Comparison of ENCODE assay signal across 17 mouse cellular contexts in the genomic region with DNA sequence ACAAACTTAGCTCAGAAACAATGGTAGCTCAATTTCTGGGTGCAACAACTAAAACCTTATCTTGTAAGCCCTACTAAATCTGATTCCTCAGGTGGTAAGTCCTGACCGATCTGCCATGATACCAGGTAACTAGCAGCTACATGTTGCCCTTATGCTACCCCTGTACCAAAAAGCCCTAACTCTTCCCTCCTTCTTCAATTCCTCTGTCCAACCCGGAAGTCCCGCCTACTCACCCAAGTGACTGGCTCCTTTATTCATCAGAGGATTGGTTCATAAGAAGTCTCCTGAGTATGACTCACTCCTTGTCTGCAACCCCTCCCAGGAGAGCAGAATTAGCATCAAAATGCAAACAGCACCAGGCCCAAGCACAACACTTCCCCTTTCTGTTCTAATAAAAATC. TPM values are rescaled to one million over a fixed set of nuclear protein-coding genes. Genes with fewer than 3 reads are reported as not detected.
A peak's percentile ranks its signal among the peaks of the same experiment; 100 is the strongest.
DNase-seq lines count a peak whose midpoint lies in the region; TF ChIP-seq lines count a peak whose summit lies in the region.
"Had no signal": no experiment of that assay in that cellular context is flagged by ENCODE, and none has a peak within 500 bp of the region (broad histone marks: within the 10 kb centered on the region; RNA-seq: fewer than 3 reads in every experiment).

No protein-coding gene starts in this region.

- peak overlapping the region; percentile 81 for H3K9ac ChIP-seq in CH12.LX (ENCODE audit: insufficient read depth, low read depth)
- H3K9ac ChIP-seq: kidney, embryonic 15.5 days; limb, embryonic 15.5 days; neural tube, embryonic 15.5 days had no signal

- dilution Hi-C loops in CH12.LX (cut with MboI; ENCODE audit: extremely low pct_ligation_motif_present, extremely low pct_unique_long_range_greater_than_20kb, low sequenced_read_pairs), result no loop called here

- H3K36me3 ChIP-seq in CH12.LX (replicated peaks in 1 of 2; ENCODE audit: control insufficient read depth in 1 of 2, insufficient read depth in 1 of 2, low read length in 1 of 2) (no peaks in the 10 kb centered on the region), myocyte (ENCODE audit: control insufficient read depth, insufficient read depth) (no peaks in the 10 kb centered on the region)
- H3K36me3 ChIP-seq: embryonic facial prominence, embryonic 10.5 days; G1E; kidney, embryonic 15.5 days; limb, embryonic 15.5 days; neural tube, embryonic 15.5 days had no signal

- no peak for TF ChIP-seq RAD21 in CH12.LX (IDR thresholded peaks at IDR 0.05; ENCODE audit: low read depth, low read length)

- no peak overlapping the region for H3ac ChIP-seq in myocyte (ENCODE audit: control insufficient read depth, insufficient read length)

- peak; percentile 21 to 37 for DNase-seq in lung, adult 18-20 months
- DNase-seq in lung, postnatal 14 days, result no peak
- peak; percentile 98 for DNase-seq in CH12.LX (ENCODE audit: extremely low read depth)
- peak; percentile 36 for DNase-seq in WW6 (ENCODE audit: low read depth, low spot score)
- DNase-seq in left cerebral cortex, adult 11 months (ENCODE audit: low spot score), result no peak
- no peak for DNase-seq in right cerebral cortex, postnatal 25 days
- no peak for DNase-seq in adrenal gland, postnatal 4 days (ENCODE audit: low spot score in 2 of 2)
- DNase-seq: cerebellum, postnatal 10 days; gastrocnemius, postnatal 14 days; thymus, postnatal 14 days had no signal

- peak; percentile 97 for TF ChIP-seq POLR2A in CH12.LX (IDR thresholded peaks at IDR 0.05; ENCODE audit: low read depth, low read length)
- TF ChIP-seq POLR2A in myocyte (IDR thresholded peaks at IDR 0.05; ENCODE audit: insufficient read length, low read depth), result no peak

- H3K4me2 ChIP-seq in CH12.LX (ENCODE audit: insufficient read depth, low read depth, poor library complexity, severe bottlenecking) (peak overlapping the region; percentile 44), myocyte (ENCODE audit: low read depth) (peak overlapping the region; percentile 30)
- H3K4me2 ChIP-seq: kidney, embryonic 15.5 days; limb, embryonic 15.5 days; neural tube, embryonic 15.5 days had no signal

- TF ChIP-seq CTCF in CH12.LX (conservative IDR thresholded peaks at IDR 0.05 in 1 of 2, IDR thresholded peaks at IDR 0.05 in 1 of 2; ENCODE audit: low read depth in 2 of 2, low read length in 2 of 2), result no peak

- peak overlapping the region; percentile 38 to 54 (median 50) for H3K4me3 ChIP-seq in CH12.LX (replicated peaks in 1 of 3; ENCODE audit: low read depth in 2 of 3, low read length in 2 of 3, poor library complexity in 1 of 3)
- no peak overlapping the region for H3K4me3 ChIP-seq in myocyte
- H3K4me3 ChIP-seq: embryonic facial prominence, embryonic 10.5 days; kidney, embryonic 15.5 days; layer of hippocampus, adult 2 months; limb, embryonic 15.5 days; neural tube, embryonic 15.5 days had no signal

- peaks cover 0 to 16% of the 10 kb centered on the region in 2 experiments; a peak in 3 of 4 replicates for H3K4me1 ChIP-seq in CH12.LX (ENCODE audit: control insufficient read depth in 1 of 2, insufficient read depth in 2 of 2)
- H3K4me1 ChIP-seq: embryonic facial prominence, embryonic 10.5 days; kidney, embryonic 15.5 days; limb, embryonic 15.5 days; neural tube, embryonic 15.5 days had no signal

- peaks cover 3% of the 10 kb centered on the region for H3K9me3 ChIP-seq in CH12.LX (replicated peaks; ENCODE audit: low read length)
- H3K9me3 ChIP-seq: embryonic facial prominence, embryonic 10.5 days; G1E; kidney, embryonic 15.5 days; limb, embryonic 15.5 days; neural tube, embryonic 15.5 days had no signal

- peak overlapping the region; percentile 2; the same call in 1 of the 2 replicates for H3K27ac ChIP-seq in CH12.LX (ENCODE audit: insufficient read depth, low read depth)
- H3K27ac ChIP-seq: embryonic facial prominence, embryonic 10.5 days; kidney, embryonic 15.5 days; layer of hippocampus, adult 2 months; limb, embryonic 15.5 days; neural tube, embryonic 15.5 days had no signal

- TF ChIP-seq EP300 in CH12.LX (IDR thresholded peaks at IDR 0.05; ENCODE audit: low read length), result 0 out of 2 replicates have a peak, but pooled peaks have one; percentile 41

- H3K79me2 ChIP-seq in CH12.LX (replicated peaks; ENCODE audit: control insufficient read depth, extremely low read depth, insufficient read depth, poor library complexity, severe bottlenecking) (no peaks in the 10 kb centered on the region), myocyte (ENCODE audit: control insufficient read depth, insufficient read depth) (no peaks in the 10 kb centered on the region)

- in situ Hi-C loops in CH12.LX (cut with MboI; ENCODE audit: low pct_ligation_motif_present, low pct_unique_long_range_greater_than_20kb, low sequenced_read_pairs), result no loop called here

- H3K27me3 ChIP-seq in CH12.LX (replicated peaks) (no peaks in the 10 kb centered on the region), myocyte (ENCODE audit: control insufficient read depth, insufficient read depth, insufficient read length) (peaks cover 21% of the 10 kb centered on the region)
- H3K27me3 ChIP-seq: kidney, embryonic 15.5 days; limb, embryonic 15.5 days; neural tube, embryonic 15.5 days had no signal

TF ChIP-seq in CH12.LX, 34 proteins besides CTCF, POLR2A, EP300 and RAD21:
- peak; percentile 40 for TF ChIP-seq ETS1 (conservative IDR thresholded peaks at IDR 0.05; ENCODE audit: low read depth, low read length)
- TF ChIP-seq HCFC1 (IDR thresholded peaks at IDR 0.05; ENCODE audit: low read depth, low read length), result peak; percentile 75
- no peak for TF ChIP-seq SMC3 (IDR thresholded peaks at IDR 0.05; ENCODE audit: low read depth, low read length)
- TF ChIP-seq SIN3A (IDR thresholded peaks at IDR 0.05; ENCODE audit: low read length), result peak; percentile 63; the same call in 1 of the 2 replicates
- no peak for TF ChIP-seq MXI1 (IDR thresholded peaks at IDR 0.05; ENCODE audit: low read depth, low read length)
- TF ChIP-seq TCF12 (IDR thresholded peaks at IDR 0.05; ENCODE audit: low read depth, low read length), result peak; percentile 93
- peak; percentile 92 for TF ChIP-seq JUN (IDR thresholded peaks at IDR 0.05; ENCODE audit: insufficient read depth, low read depth, low read length)
- peak; percentile 97 for TF ChIP-seq ELF1 (IDR thresholded peaks at IDR 0.05; ENCODE audit: low read depth, low read length)
- TF ChIP-seq MAFK (IDR thresholded peaks at IDR 0.05; ENCODE audit: insufficient replicate concordance, low read length), result no peak
- TF ChIP-seq CHD2 (IDR thresholded peaks at IDR 0.05; ENCODE audit: low read length), result no peak
- peak; percentile 93 for TF ChIP-seq BHLHE40 (IDR thresholded peaks at IDR 0.05; ENCODE audit: low read depth, low read length)
- TF ChIP-seq IRF4 (IDR thresholded peaks at IDR 0.05; ENCODE audit: low read depth, low read length), result peak; percentile 77
- TF ChIP-seq ZMIZ1 (IDR thresholded peaks at IDR 0.05; ENCODE audit: low read depth, low read length), result peak; percentile 93
- peak; percentile 97 for TF ChIP-seq NELFE (IDR thresholded peaks at IDR 0.05; ENCODE audit: low read depth, low read length)
- no peak for TF ChIP-seq MYC (IDR thresholded peaks at IDR 0.05; ENCODE audit: low read depth, low read length)
- TF ChIP-seq MAZ (IDR thresholded peaks at IDR 0.05; ENCODE audit: low read depth, low read length), result no peak
- TF ChIP-seq E2F4 (IDR thresholded peaks at IDR 0.05; ENCODE audit: insufficient replicate concordance, low read depth, low read length), result peak; percentile 73; the same call in 1 of the 2 replicates
- peak; percentile 98 for TF ChIP-seq TBP (conservative IDR thresholded peaks at IDR 0.05; ENCODE audit: low read depth, low read length)
- TF ChIP-seq JUND (conservative IDR thresholded peaks at IDR 0.05; ENCODE audit: low read depth, low read length), result peak; percentile 89
- peak; percentile 97 for TF ChIP-seq POLR2AphosphoS2 (IDR thresholded peaks at IDR 0.05; ENCODE audit: low read depth, low read length)

TF ChIP-seq in myocyte, 11 proteins besides CTCF, POLR2A, EP300 and RAD21:
- TF ChIP-seq SRF (IDR thresholded peaks at IDR 0.05; ENCODE audit: control insufficient read depth, insufficient read length, low read depth) (no peak), TCF12 (IDR thresholded peaks at IDR 0.05; ENCODE audit: insufficient read depth, poor library complexity, severe bottlenecking) (no peak), MAX (IDR thresholded peaks at IDR 0.05; ENCODE audit: low read depth) (no peak), USF1 (IDR thresholded peaks at IDR 0.05; ENCODE audit: low read depth) (no peak), TCF3 (IDR thresholded peaks at IDR 0.05; ENCODE audit: insufficient read length, low read depth) (no peak), POLR2AphosphoS2 (IDR thresholded peaks at IDR 0.05; ENCODE audit: insufficient read length, low read depth) (no peak), E2F4 (IDR thresholded peaks at IDR 0.05; ENCODE audit: insufficient read depth) (no peak), MYOG (IDR thresholded peaks at IDR 0.05; ENCODE audit: control insufficient read depth in 1 of 3, insufficient read depth in 1 of 3, insufficient read length in 2 of 3, low read depth in 2 of 3) (no peak), CEBPB (IDR thresholded peaks at IDR 0.05; ENCODE audit: insufficient read depth, poor library complexity, severe bottlenecking) (no peak), MYOD1 (IDR thresholded peaks at IDR 0.05; ENCODE audit: control insufficient read depth in 1 of 3, insufficient read length in 2 of 3, low read depth in 2 of 3) (no peak), REST (IDR thresholded peaks at IDR 0.05; ENCODE audit: insufficient read depth, insufficient read length) (no peak)
TF ChIP-seq in myocyte: peak in this region for 0.

RNA-seq across cellular contexts. Expression of a gene that starts 31.2 kb away (rescaled TPM):
- total RNA-seq in CH12.LX (2012; rRNA removed) (5.3 and 5.4 TPM in 2 replicates), CH12.LX (2014; rRNA removed) (2.7 and 3.5 TPM in 2 replicates)
- polyA plus RNA-seq in CH12.LX (2012; ENCODE audit: insufficient read length, low read depth) (18.3 and 23.2 TPM in 2 replicates), myocyte (2012; fragmentation: generic; extraction: Trizol) (12.2 TPM)
- total RNA-seq in adrenal gland, postnatal 4 days (2021), result 10 to 100 TPM; 18.0 TPM

Comparison
In these comparisons a context has a peak if more than half of its experiments do, and no peak if none do; other contexts are left out.
1. DNase-seq: peak in lung, adult 18-20 months (2 of 2), CH12.LX (single experiment) and WW6 (single experiment); none in lung, postnatal 14 days (single experiment), left cerebral cortex, adult 11 months (single experiment), right cerebral cortex, postnatal 25 days (single experiment) and adrenal gland, postnatal 4 days (0 of 2).